Mouse (Mus musculus) limb, embryonic 13.5 days (tissue): Measurements from ENCODE around the gene Psmg4. TPM values are rescaled to one million over a fixed set of nuclear protein-coding genes. Genes with fewer than 3 reads are reported as not detected.

ENCODE experiments used
- ATAC-seq: fragments of 200-750 bp; cut with Nextera tagmentation; 2 replicates; pipeline ENCODE4 v1.8.0; 2017; ENCODE audit warnings: low read depth, moderate number of reproducible peaks, moderate TSS enrichment; ENCODE audit not compliant: low FRiP score
- H3K27ac ChIP-seq: fragments of 300-500 bp; sonication (generic); 2 replicates; pipeline ENCODE4 v1.5.1; 2015; ENCODE audit warnings: inconsistent platforms, mild to moderate bottlenecking, moderate library complexity
- H3K27me3 ChIP-seq: fragments of 300-500 bp; sonication (generic); 2 replicates; pipeline ENCODE4 v1.6.1; 2015; ENCODE audit warnings: mild to moderate bottlenecking, inconsistent platforms
- H3K36me3 ChIP-seq: fragments of 300-500 bp; sonication (generic); 2 replicates; pipeline ENCODE4 v1.6.1; 2015; ENCODE audit warnings: inconsistent platforms, mild to moderate bottlenecking, moderate library complexity
- H3K4me1 ChIP-seq: fragments of 300-500 bp; sonication (generic); 2 replicates; pipeline ENCODE4 v1.6.1; 2015; ENCODE audit warnings: inconsistent platforms
- H3K4me2 ChIP-seq: fragments of 300-500 bp; sonication (generic); replicated peaks from 2 replicates; pipeline ENCODE4 v1.6.1; 2015; ENCODE audit warnings: inconsistent platforms, mild to moderate bottlenecking, moderate library complexity
- H3K4me3 ChIP-seq: fragments of 300-500 bp; sonication (generic); 2 replicates; pipeline ENCODE4 v1.5.1; 2015; ENCODE audit warnings: moderate library complexity, mild to moderate bottlenecking, inconsistent platforms
- H3K9ac ChIP-seq: fragments of 300-500 bp; sonication (generic); 2 replicates; pipeline ENCODE4 v1.6.1; 2015; ENCODE audit warnings: mild to moderate bottlenecking, inconsistent platforms
- H3K9me3 ChIP-seq: fragments of 300-500 bp; sonication (generic); 2 replicates; pipeline ENCODE4 v1.6.1; 2016; ENCODE audit warnings: inconsistent platforms
- WGBS: fragments of 180-500 bp; shearing (Covaris S2); methylation state at CpG from one replicate; pipeline ENCODE4 v1.1.7; 2015; 5-methylcytosine and 5-hydroxymethylcytosine counted together
- polyA plus RNA-seq: library from polyadenylated mRNA; unstranded; fragments of >200 nt; fragmentation: Nextera tagmentation; extraction: Ambion mirVana; gene quantifications from 2 replicates; pipeline ENCODE4 v1.2.1, GENCODE M21; 2015

Gene Psmg4
- 95.7 and 97.2 TPM in 2 replicates for polyA plus RNA-seq

DNA sequence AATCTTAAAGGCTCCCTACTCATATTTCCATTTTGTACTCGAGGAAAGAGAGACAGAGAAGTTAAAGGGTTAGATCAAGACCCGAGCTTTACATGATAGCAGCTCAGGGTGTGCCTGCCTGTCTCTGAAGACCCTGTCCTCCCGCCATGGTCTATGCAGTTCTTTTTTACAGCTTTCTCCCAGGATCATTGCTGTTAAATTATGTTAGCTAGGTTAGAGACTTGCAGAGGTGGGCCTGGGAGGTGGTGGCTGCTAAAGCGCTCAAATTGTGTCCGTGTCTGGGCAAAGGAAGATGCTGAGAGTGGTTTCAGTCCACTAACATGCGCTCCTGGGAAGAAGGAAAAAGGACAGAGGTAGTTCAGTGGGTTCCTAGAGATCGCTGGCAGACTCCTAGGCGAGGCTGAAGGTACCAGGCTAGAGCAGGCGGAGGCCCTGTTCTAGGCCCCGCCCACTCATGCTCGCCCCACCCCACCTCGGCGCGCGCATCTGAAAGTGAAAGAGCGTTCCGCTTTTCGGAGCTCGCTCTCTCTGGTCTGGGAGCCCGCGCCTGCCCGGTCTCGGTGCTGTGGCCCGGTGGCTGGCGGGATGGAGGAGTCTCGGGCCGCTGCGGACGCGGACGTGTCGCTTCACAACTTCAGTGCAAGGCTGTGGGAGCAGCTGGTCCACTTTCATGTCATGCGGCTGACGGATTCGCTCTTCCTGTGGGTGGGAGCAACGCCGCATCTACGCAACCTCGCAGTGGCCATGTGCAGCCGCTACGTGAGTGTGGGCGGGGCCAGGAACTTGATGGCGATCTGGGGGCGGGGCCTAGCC lies at the start of gene Psmg4:
Psmg4 (plus strand) TSS at position 474 of the 813 bp plus-strand sequence.
- peak; percentile 97 for ATAC-seq
- H3K36me3 ChIP-seq = peaks cover 11% of the 10 kb centered on the region
- peak within 1 kb of the TSS; percentile 71 for H3K4me2 ChIP-seq
- no peaks in the 10 kb centered on the region for H3K27me3 ChIP-seq
- peaks cover 6% of the 10 kb centered on the region; the same call in 1 of the 2 replicates for H3K9me3 ChIP-seq
- H3K4me1 ChIP-seq = peaks cover 19% of the 10 kb centered on the region
- WGBS = 2% methylated on average over 44 of the region's 44 CpGs
- H3K9ac ChIP-seq = peak within 1 kb of the TSS; percentile 66
- peak within 1 kb of the TSS; percentile 90 for H3K27ac ChIP-seq
- peak within 1 kb of the TSS; percentile 56 for H3K4me3 ChIP-seq

- Histone ChIP-seq H3K4me2 (no peak overlapping the region), H3K4me3 (no peak overlapping the region), H3K27me3 (no peaks in the 10 kb centered on the region), H3K9ac (no peak overlapping the region), H3K36me3 (no peaks in the 10 kb centered on the region), H3K4me1 (no peaks in the 10 kb centered on the region), H3K9me3 (no peaks in the 10 kb centered on the region; the same call in 1 of the 2 replicates), H3K27ac (no peak overlapping the region)
- 88% methylated on average over 3 of the region's 3 CpGs for WGBS
- ATAC-seq = no peak
Observed at GRCm38 (mm10) chr13:34113086-34113485, 49.7 kb upstream of the Psmg4 start.

DNA sequence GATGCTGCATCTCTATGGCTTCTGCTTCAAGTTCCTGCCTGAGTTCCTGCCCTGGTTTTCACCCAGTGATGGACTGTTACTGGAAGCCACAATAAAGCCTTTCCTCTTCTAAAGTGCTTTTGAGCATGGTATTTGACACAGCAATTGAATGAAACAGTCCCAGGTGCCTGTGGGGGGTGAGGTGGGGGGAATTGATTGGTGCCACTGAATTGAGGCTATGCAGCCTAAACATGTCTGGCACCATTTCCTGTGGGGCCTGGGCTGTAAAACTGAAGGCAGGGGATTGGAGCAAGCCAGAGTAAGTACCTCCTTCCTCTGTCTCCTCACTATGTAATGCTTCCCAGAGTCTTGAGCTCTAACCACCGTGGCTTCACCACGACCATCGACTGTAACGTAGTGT lies 48.1 kb upstream of the Psmg4 start:
- Histone ChIP-seq H3K4me3 (no peak overlapping the region), H3K27me3 (no peaks in the 10 kb centered on the region), H3K9ac (no peak overlapping the region), H3K9me3 (no peaks in the 10 kb centered on the region; the same call in 1 of the 2 replicates), H3K27ac (no peak overlapping the region), H3K4me2 (no peak overlapping the region), H3K4me1 (no peaks in the 10 kb centered on the region), H3K36me3 (no peaks in the 10 kb centered on the region)
- WGBS = 62% methylated on average over 4 of the region's 4 CpGs
- ATAC-seq = no peak

DNA sequence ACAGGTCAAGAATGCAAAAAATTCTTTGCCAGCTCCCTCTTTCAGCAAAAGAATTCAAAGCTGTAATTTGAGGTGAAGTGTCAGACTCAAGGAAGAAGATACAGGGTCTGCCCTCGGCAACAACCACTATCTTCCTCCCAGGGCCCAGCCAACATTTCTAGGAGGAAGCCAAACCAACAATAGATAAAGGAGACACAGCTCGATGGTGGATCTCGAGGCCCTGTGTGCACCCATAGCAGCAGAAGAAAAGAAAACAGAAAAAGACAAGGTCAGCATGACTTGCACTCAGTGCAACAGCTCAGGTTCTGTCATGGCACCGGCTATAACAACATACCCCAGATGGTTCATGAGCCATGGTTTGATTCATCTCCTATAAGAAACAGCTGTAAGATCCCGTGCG lies 46.3 kb upstream of the Psmg4 start:
- WGBS = 84% methylated on average over 6 of the region's 6 CpGs

GRCm38 (mm10) chr13:34118816-34119215 lies 43.9 kb upstream of the Psmg4 start:
- H3K4me1 ChIP-seq = no peaks in the 10 kb centered on the region
- ATAC-seq = no peak
- H3K4me3 ChIP-seq = no peak overlapping the region
- H3K27me3 ChIP-seq = no peaks in the 10 kb centered on the region
- H3K9ac ChIP-seq = no peak overlapping the region
- H3K27ac ChIP-seq = no peak overlapping the region
- H3K9me3 ChIP-seq = no peaks in the 10 kb centered on the region; the same call in 1 of the 2 replicates
- H3K4me2 ChIP-seq = no peak overlapping the region
- H3K36me3 ChIP-seq = peaks cover 12% of the 10 kb centered on the region; the same call in 1 of the 2 replicates
- 73% methylated on average over 4 of the region's 4 CpGs for WGBS

More for the DNA sequence above, 46.3 kb upstream of the Psmg4 start:
- ATAC-seq = no peak
- Histone ChIP-seq H3K9ac (no peak overlapping the region), H3K4me1 (no peaks in the 10 kb centered on the region), H3K36me3 (peaks cover 3% of the 10 kb centered on the region; the same call in 1 of the 2 replicates), H3K4me2 (no peak overlapping the region), H3K27me3 (no peaks in the 10 kb centered on the region), H3K27ac (no peak overlapping the region), H3K4me3 (no peak overlapping the region), H3K9me3 (no peaks in the 10 kb centered on the region; the same call in 1 of the 2 replicates)

- Histone ChIP-seq H3K27ac (no peak overlapping the region), H3K4me2 (no peak overlapping the region), H3K27me3 (no peaks in the 10 kb centered on the region), H3K4me3 (no peak overlapping the region), H3K4me1 (no peaks in the 10 kb centered on the region), H3K9me3 (no peaks in the 10 kb centered on the region; the same call in 1 of the 2 replicates), H3K9ac (no peak overlapping the region), H3K36me3 (peaks cover 12% of the 10 kb centered on the region; the same call in 1 of the 2 replicates)
- 62% methylated on average over 4 of the region's 4 CpGs for WGBS
- ATAC-seq = no peak
Observed at GRCm38 (mm10) chr13:34119406-34119805, 43.4 kb upstream of the Psmg4 start.

DNA sequence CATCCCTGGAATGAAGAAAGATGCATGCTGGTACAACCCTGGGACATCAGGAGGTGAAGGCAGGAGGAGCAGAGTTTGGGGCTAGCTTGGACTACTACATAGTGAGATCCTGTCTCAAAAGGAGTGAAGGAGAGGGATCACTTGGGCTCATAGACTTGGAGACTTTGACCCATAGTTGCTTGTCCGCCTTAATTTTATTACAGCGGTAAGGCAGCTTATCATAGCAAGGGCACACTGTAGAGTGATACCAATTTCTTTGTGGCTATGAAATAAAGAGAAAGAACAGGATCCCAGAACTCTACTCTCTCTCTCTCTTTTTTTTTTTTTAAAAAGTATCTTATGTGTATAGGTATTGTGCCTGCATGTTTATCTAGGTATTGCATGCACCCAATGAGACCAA lies 42.2 kb upstream of the Psmg4 start:
- Histone ChIP-seq H3K4me3 (no peak overlapping the region), H3K9me3 (no peaks in the 10 kb centered on the region), H3K4me2 (no peak overlapping the region), H3K36me3 (peaks cover 13% of the 10 kb centered on the region; the same call in 1 of the 2 replicates), H3K4me1 (peaks cover 4% of the 10 kb centered on the region; the same call in 1 of the 2 replicates), H3K27ac (no peak overlapping the region), H3K9ac (no peak overlapping the region), H3K27me3 (no peaks in the 10 kb centered on the region)
- 93% methylated on average over 2 of the region's 2 CpGs for WGBS
- no peak for ATAC-seq

- Histone ChIP-seq H3K4me1 (peaks cover 26% of the 10 kb centered on the region), H3K4me2 (peak overlapping the region; percentile 12; the same call in 1 of the 2 replicates), H3K9me3 (no peaks in the 10 kb centered on the region), H3K27ac (no peak overlapping the region), H3K4me3 (no peak overlapping the region), H3K36me3 (peaks cover 21% of the 10 kb centered on the region; the same call in 1 of the 2 replicates), H3K27me3 (no peaks in the 10 kb centered on the region), H3K9ac (no peak overlapping the region)
- WGBS = 84% methylated on average over 4 of the region's 4 CpGs
- ATAC-seq = no peak
Observed at GRCm38 (mm10) chr13:34125711-34126110, 37.1 kb upstream of the Psmg4 start.

DNA sequence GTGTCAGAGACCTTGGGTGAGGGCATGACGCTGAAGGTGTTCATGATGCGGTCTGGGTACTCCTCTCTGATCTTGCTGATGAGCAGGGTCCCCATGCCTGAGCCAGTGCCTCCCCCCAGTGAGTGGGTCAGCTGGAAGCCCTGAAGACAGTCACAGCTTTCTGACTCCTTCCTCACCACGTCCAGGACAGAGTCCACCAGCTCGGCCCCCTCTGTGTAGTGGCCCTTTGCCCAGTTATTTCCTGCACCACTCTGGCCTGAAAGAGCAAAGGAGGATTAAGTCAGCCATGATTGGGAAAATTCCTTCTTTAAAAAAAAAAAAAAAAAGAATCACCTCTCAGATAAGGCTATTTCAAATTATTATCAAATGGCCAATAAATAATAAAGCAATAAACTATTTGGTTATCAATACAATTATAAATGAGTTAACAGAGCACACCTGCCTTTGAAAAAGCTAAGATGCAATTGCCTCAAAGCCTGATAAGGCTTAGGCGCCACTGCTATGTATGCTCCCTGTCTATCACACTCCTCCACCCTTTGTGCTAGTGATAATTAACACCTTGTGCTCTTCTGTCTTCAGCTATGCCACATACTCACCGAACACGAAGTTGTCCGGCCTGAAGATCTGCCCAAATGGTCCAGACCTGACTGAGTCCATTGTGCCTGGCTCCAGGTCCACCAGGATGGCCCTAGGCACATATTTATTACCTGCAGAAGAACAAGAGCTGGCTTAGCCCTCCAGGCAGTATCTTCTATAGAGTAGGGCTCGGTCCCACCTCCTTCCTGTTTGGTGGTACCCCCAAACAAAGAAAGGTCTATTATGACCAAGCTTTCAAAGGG lies 34.3 kb upstream of the Psmg4 start:
- H3K9me3 ChIP-seq = no peaks in the 10 kb centered on the region
- peak overlapping the region; percentile 80 for H3K4me2 ChIP-seq
- no peak overlapping the region for H3K9ac ChIP-seq
- no peak for ATAC-seq
- peaks cover 13% of the 10 kb centered on the region; the same call in 1 of the 2 replicates for H3K36me3 ChIP-seq
- peak overlapping the region; percentile 69 for H3K4me3 ChIP-seq
- peaks cover 53% of the 10 kb centered on the region for H3K4me1 ChIP-seq
- no peak overlapping the region for H3K27ac ChIP-seq
- 82% methylated on average over 9 of the region's 9 CpGs for WGBS
- peaks cover 11% of the 10 kb centered on the region; the same call in 1 of the 2 replicates for H3K27me3 ChIP-seq

DNA sequence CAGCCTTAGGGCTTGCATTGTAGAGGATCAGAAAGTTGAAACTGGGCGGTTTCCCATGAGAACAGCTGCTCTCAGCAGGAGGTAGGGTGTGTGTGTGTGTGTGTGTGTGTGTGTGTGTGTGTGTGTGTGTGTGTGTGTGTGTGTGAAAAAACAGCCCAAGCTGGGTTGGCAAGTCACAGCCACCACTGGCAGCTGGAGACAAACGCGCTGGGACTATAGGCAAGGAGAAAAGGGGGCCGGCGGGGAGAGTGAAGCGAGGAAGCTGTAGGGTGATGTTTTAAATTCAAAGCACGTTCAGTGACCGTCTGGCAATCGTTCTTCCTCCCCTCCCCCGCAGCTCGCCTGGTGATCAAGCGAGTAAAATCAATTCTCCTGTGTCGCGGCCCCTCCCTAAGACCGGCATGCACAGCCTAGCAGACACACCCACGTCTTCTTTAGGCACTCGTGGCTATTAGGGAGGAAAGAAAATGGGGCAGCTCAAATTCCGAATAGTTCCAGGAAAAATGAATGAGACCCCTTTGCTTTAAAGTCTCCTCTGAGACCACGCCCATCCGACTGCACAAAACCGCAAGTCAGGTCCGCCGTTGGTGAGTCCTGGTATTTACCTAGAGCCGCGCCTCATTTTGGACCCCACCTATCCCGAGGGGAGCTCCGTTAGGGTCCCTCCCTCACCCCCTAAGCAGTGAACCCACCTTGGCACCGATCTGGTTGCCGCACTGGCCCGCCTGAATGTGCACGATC lies 33.1 kb upstream of the Psmg4 start:
- H3K4me2 ChIP-seq = peak overlapping the region; percentile 80
- peak overlapping the region; percentile 69 for H3K4me3 ChIP-seq
- peak overlapping the region; percentile 64 for H3K27ac ChIP-seq
- peaks cover 9% of the 10 kb centered on the region; the same call in 1 of the 2 replicates for H3K36me3 ChIP-seq
- H3K9me3 ChIP-seq = no peaks in the 10 kb centered on the region
- H3K27me3 ChIP-seq = peaks cover 12% of the 10 kb centered on the region; the same call in 1 of the 2 replicates
- WGBS = under 1% methylated on average over 31 of the region's 31 CpGs
- H3K9ac ChIP-seq = peak overlapping the region; percentile 71
- H3K4me1 ChIP-seq = peaks cover 58% of the 10 kb centered on the region
- ATAC-seq = peak; percentile 49

DNA sequence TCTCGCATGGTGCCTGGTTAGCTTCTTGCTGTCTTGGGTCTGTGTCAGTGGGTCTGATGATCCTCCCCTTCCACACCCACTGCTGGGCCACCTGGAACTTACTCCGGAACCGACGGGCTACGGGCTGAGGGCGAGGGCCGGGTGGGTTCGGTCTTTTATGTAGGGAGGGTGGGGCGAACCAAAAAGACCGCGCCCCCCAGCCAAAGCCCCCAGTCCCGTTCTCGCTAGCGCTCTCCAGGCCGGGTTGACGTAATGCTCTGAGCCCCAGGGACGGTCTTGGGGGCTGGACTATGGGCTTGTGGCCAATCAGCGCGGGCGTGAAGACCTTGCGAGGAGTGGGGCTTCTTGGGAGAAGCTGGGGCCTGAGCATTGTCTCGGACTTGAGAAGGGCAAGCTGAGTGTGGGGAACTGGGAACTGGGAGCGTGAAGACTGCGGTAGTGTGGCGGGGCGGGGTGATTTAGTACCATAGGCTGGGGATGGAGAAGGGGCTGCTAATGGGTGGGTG lies 32.5 kb upstream of the Psmg4 start, which contains the start of gene Tubb2b:
Tubb2b (minus strand) TSS at position 241 of the 506 bp plus-strand sequence.
- Histone ChIP-seq H3K27ac (peak within 1 kb of the TSS; percentile 81), H3K4me3 (peak within 1 kb of the TSS; percentile 69), H3K9ac (peak within 1 kb of the TSS; percentile 71), H3K36me3 (peaks cover 9% of the 10 kb centered on the region; the same call in 1 of the 2 replicates), H3K9me3 (no peaks in the 10 kb centered on the region), H3K27me3 (peaks cover 12% of the 10 kb centered on the region; the same call in 1 of the 2 replicates), H3K4me1 (peaks cover 55% of the 10 kb centered on the region), H3K4me2 (peak within 1 kb of the TSS; percentile 80)
- under 1% methylated on average over 26 of the region's 26 CpGs for WGBS
- peak; percentile 94 for ATAC-seq
